Mouse (Mus musculus) kidney, adult 18-20 months (tissue): ENCODE data around the gene Upf3b.
"Not testable (repeated sequence)": the region's sequence is repeated elsewhere in the genome, so short reads cannot be mapped to it uniquely, and the experiment has no call there.

Experiments used
- DNase-seq: peaks from one replicate; pipeline ENCODE4 v3.0.0; 2021

The Upf3b gene

GRCm38 (mm10) chrX:37110193-37110880 is at the start of gene Upf3b:
Gene Upf3b, minus strand, starts transcription at chrX:37110322.
- DNase-seq = peak; percentile 86

- DNase-seq = no peak
Observed at GRCm38 (mm10) chrX:37157839-37158238, 47.7 kb upstream of the Upf3b start.

GRCm38 (mm10) chrX:37144954-37145353 is 34.8 kb upstream of the Upf3b start:
- DNase-seq = no peak

- not testable (repeated sequence) for DNase-seq
Observed at GRCm38 (mm10) chrX:37144498-37144897, 34.4 kb upstream of the Upf3b start.

- DNase-seq = no peak
Observed at GRCm38 (mm10) chrX:37141732-37142131, 31.6 kb upstream of the Upf3b start.

GRCm38 (mm10) chrX:37126671-37127358 is 16.7 kb upstream of the Upf3b start, which contains the start of gene Nkap:
Gene Nkap, plus strand, starts transcription at chrX:37126795.
- DNase-seq = peak; percentile 77

GRCm38 (mm10) chrX:37125511-37125910 is 15.4 kb upstream of the Upf3b start:
- DNase-seq = no peak

- DNase-seq = no peak
Observed at GRCm38 (mm10) chrX:37120212-37120611, 10.1 kb upstream of the Upf3b start.

GRCm38 (mm10) chrX:37119585-37119984 is 9.5 kb upstream of the Upf3b start:
- no peak for DNase-seq

- no peak for DNase-seq
Observed at GRCm38 (mm10) chrX:37117085-37117484, 7.0 kb upstream of the Upf3b start.

GRCm38 (mm10) chrX:37110881-37111193 is 715 bp upstream of the Upf3b start:
- no peak for DNase-seq

- no peak for DNase-seq
Observed at GRCm38 (mm10) chrX:37109526-37110192, 463 bp downstream of the Upf3b start.

GRCm38 (mm10) chrX:37103826-37104225 is 6.3 kb downstream of the Upf3b start:
- no peak for DNase-seq

- DNase-seq = no peak
Observed at GRCm38 (mm10) chrX:37098681-37099080, 11.4 kb downstream of the Upf3b start.

GRCm38 (mm10) chrX:37095106-37095768 is 14.9 kb downstream of the Upf3b start:
- DNase-seq = no peak

GRCm38 (mm10) chrX:37091457-37091856 is 18.7 kb downstream of the Upf3b start:
- no peak for DNase-seq

GRCm38 (mm10) chrX:37088778-37089177 is 21.3 kb downstream of the Upf3b start:
- DNase-seq = no peak

GRCm38 (mm10) chrX:37085665-37086064 is 24.5 kb downstream of the Upf3b start:
- DNase-seq = no peak

GRCm38 (mm10) chrX:37084927-37085660 is 25.0 kb downstream of the Upf3b start, which contains the start of gene Rpl39:
Gene Rpl39, minus strand, starts transcription at chrX:37085402.
- DNase-seq = peak; percentile 90

GRCm38 (mm10) chrX:37084318-37084926 is 25.7 kb downstream of the Upf3b start:
- peak; percentile 8 for DNase-seq

GRCm38 (mm10) chrX:37081194-37081593 is 28.9 kb downstream of the Upf3b start:
- no peak for DNase-seq

GRCm38 (mm10) chrX:37080345-37080744 is 29.8 kb downstream of the Upf3b start:
- DNase-seq = not testable (repeated sequence)
